Mouse (Mus musculus) intestine, postnatal 0 days (tissue): ENCODE data around the gene Mif4gd. TPM values are rescaled to one million over a fixed set of nuclear protein-coding genes. Genes with fewer than 3 reads are reported as not detected.

Experiments used
- ATAC-seq: fragments of 200-750 bp; cut with Nextera tagmentation; 2 replicates; pipeline ENCODE4 v1.8.0; 2017; ENCODE audit warnings: mild to moderate bottlenecking, moderate TSS enrichment, moderate library complexity
- H3K27ac ChIP-seq: fragments of 300-500 bp; sonication (generic); 2 replicates; pipeline ENCODE4 v1.5.1; 2014; ENCODE audit warnings: mild to moderate bottlenecking, low read depth, low read length, moderate library complexity
- H3K27me3 ChIP-seq: fragments of 300-500 bp; sonication (generic); replicated peaks from 2 replicates; pipeline ENCODE4 v1.6.1; 2014; ENCODE audit warnings: low read length, mixed read lengths; ENCODE audit not compliant: control insufficient read depth, insufficient read depth
- H3K36me3 ChIP-seq: fragments of 300-500 bp; sonication (generic); 2 replicates; pipeline ENCODE4 v1.6.1; 2014; ENCODE audit warnings: mild to moderate bottlenecking, moderate library complexity; ENCODE audit not compliant: control insufficient read depth, insufficient read depth
- H3K4me1 ChIP-seq: fragments of 300-500 bp; sonication (generic); replicated peaks from 2 replicates; pipeline ENCODE4 v1.6.1; 2014; ENCODE audit warnings: antibody characterized with exemption, low read length, mixed read lengths; ENCODE audit not compliant: control insufficient read depth, insufficient read depth
- H3K4me2 ChIP-seq: fragments of 300-500 bp; sonication (generic); replicated peaks from 2 replicates; pipeline ENCODE4 v1.6.1; 2014; ENCODE audit warnings: low read depth, mild to moderate bottlenecking, moderate library complexity
- H3K4me3 ChIP-seq: fragments of 300-500 bp; sonication (generic); 2 replicates; pipeline ENCODE4 v1.5.1; 2014; ENCODE audit warnings: low read depth, low read length
- H3K9ac ChIP-seq: fragments of 300-500 bp; sonication (generic); 2 replicates; pipeline ENCODE4 v1.6.1; 2014; ENCODE audit warnings: mild to moderate bottlenecking, low read depth, low read length
- H3K9me3 ChIP-seq: fragments of 300-500 bp; sonication (generic); 2 replicates; pipeline ENCODE4 v1.6.1; 2016; ENCODE audit warnings: mixed run types; ENCODE audit not compliant: control insufficient read depth
- CTCF ChIP-seq: sonication (generic); IDR thresholded peaks from 2 replicates; pipeline ENCODE4 v1.5.1; 2016; ENCODE audit warnings: low read depth, mild to moderate bottlenecking, control low read depth, antibody characterized with exemption, moderate library complexity
- WGBS: fragments of 180-500 bp; shearing (Covaris S2); extraction: QIAGEN DNeasy Blood & Tissue Kit; methylation state at CpG from one replicate; pipeline ENCODE4 v1.1.7; 2014; 5-methylcytosine and 5-hydroxymethylcytosine counted together
- polyA plus RNA-seq: library from polyadenylated mRNA; unstranded; fragments of >200 nt; fragmentation: Nextera tagmentation; extraction: Ambion mirVana; gene quantifications from 2 replicates; pipeline ENCODE4 v1.2.1, GENCODE M21; 2015

Gene Mif4gd
- polyA plus RNA-seq, 1 experiment from 2014 or later: 43.0 TPM

GRCm38 (mm10) chr11:115564064-115564809, 48.5 kb downstream of the Mif4gd start, which contains the start of gene Nup85:
Gene Nup85, plus strand, starts transcription at chr11:115564434.
- Histone ChIP-seq H3K4me1 (peaks cover 4% of the 10 kb centered on the region; the same call in 1 of the 2 replicates), H3K4me2 (peak within 1 kb of the TSS; percentile 76), H3K27me3 (no peaks in the 10 kb centered on the region), H3K27ac (peak within 1 kb of the TSS; percentile 81), H3K36me3 (peaks cover 24% of the 10 kb centered on the region), H3K9ac (peak within 1 kb of the TSS; percentile 76), H3K9me3 (no peaks in the 10 kb centered on the region), H3K4me3 (peak within 1 kb of the TSS; percentile 80)
- peak; percentile 17; the same call in 1 of the 2 replicates for TF ChIP-seq CTCF
- ATAC-seq: peak; percentile 88
- WGBS: 1% methylated on average over 42 of the region's 42 CpGs

GRCm38 (mm10) chr11:115563406-115563805, 49.4 kb downstream of the Mif4gd start:
- ATAC-seq: no peak
- 43% methylated on average over 4 of the region's 4 CpGs for WGBS
- peak overlapping the region; percentile 76 for H3K4me2 ChIP-seq
- peak overlapping the region; percentile 76; the same call in 1 of the 2 replicates for H3K9ac ChIP-seq
- H3K27me3 ChIP-seq: no peaks in the 10 kb centered on the region
- H3K4me1 ChIP-seq: peaks cover 4% of the 10 kb centered on the region; the same call in 1 of the 2 replicates
- H3K36me3 ChIP-seq: peaks cover 15% of the 10 kb centered on the region
- H3K4me3 ChIP-seq: peak overlapping the region; percentile 80
- H3K9me3 ChIP-seq: no peaks in the 10 kb centered on the region
- H3K27ac ChIP-seq: no peak overlapping the region
- peak; percentile 38 for TF ChIP-seq CTCF

Other genes with a start within 250 kb of the Mif4gd start
- 10.8 and 12.1 TPM in 2 replicates for gene Hid1, start 245.2 kb downstream of the Mif4gd start, polyA plus RNA-seq
- gene Cdr2l, start 231.1 kb downstream of the Mif4gd start, polyA plus RNA-seq: 3.5 and 3.9 TPM in 2 replicates
- 143 and 145 TPM in 2 replicates for gene Mrpl58, start 209.2 kb downstream of the Mif4gd start, polyA plus RNA-seq
- gene Atp5h, start 193.0 kb downstream of the Mif4gd start, polyA plus RNA-seq: 1,235 and 1,272 TPM in 2 replicates
- gene Kctd2, start 192.8 kb downstream of the Mif4gd start, polyA plus RNA-seq: 17.5 and 18.6 TPM in 2 replicates
- gene Trim80, start 172.4 kb downstream of the Mif4gd start, polyA plus RNA-seq: 0.64 and 1.1 TPM in 2 replicates
- 3.0 and 3.4 TPM in 2 replicates for gene Slc16a5, start 150.5 kb downstream of the Mif4gd start, polyA plus RNA-seq
- gene Armc7, start 137.3 kb downstream of the Mif4gd start, polyA plus RNA-seq: 6.9 and 7.0 TPM in 2 replicates
- gene Nt5c, start 121.1 kb downstream of the Mif4gd start, polyA plus RNA-seq: 189 and 194 TPM in 2 replicates
- 255 and 263 TPM in 2 replicates for gene Jpt1, start 98.6 kb downstream of the Mif4gd start, polyA plus RNA-seq
- 404 and 414 TPM in 2 replicates for gene Sumo2, start 76.7 kb downstream of the Mif4gd start, polyA plus RNA-seq
- 30.4 and 31.5 TPM in 2 replicates for gene Nup85, start 48.5 kb downstream of the Mif4gd start, polyA plus RNA-seq
- 51.6 and 52.2 TPM in 2 replicates for gene Mrps7, start 9.0 kb downstream of the Mif4gd start, polyA plus RNA-seq
- 5.7 and 5.8 TPM in 2 replicates for gene Gga3, start 8.9 kb downstream of the Mif4gd start, polyA plus RNA-seq
- 19.1 and 19.5 TPM in 2 replicates for gene Slc25a19, start 15.3 kb upstream of the Mif4gd start, polyA plus RNA-seq
- gene Grb2, start 95.6 kb upstream of the Mif4gd start, polyA plus RNA-seq: 60.5 and 61.3 TPM in 2 replicates
- gene Tmem94, start 152.5 kb upstream of the Mif4gd start, polyA plus RNA-seq: 8.2 and 8.6 TPM in 2 replicates
- 7.4 and 7.6 TPM in 2 replicates for gene Caskin2, start 200.7 kb upstream of the Mif4gd start, polyA plus RNA-seq
- 16.7 and 17.0 TPM in 2 replicates for gene Tsen54, start 201.8 kb upstream of the Mif4gd start, polyA plus RNA-seq
- 60.5 and 61.8 TPM in 2 replicates for gene Llgl2, start 211.1 kb upstream of the Mif4gd start, polyA plus RNA-seq
- 332 and 377 TPM in 2 replicates for gene Myo15b, start 245.4 kb upstream of the Mif4gd start, polyA plus RNA-seq